Mouse (Mus musculus) embryo, embryonic 9.5 days (tissue): ENCODE results near the gene Scoc.
"Not testable (repeated sequence)": the region's sequence is repeated elsewhere in the genome, so short reads cannot be mapped to it uniquely, and the experiment has no call there.

ENCODE experiments used
- DNase-seq: peaks from one replicate; pipeline ENCODE4 v3.0.0-alpha.2; 2017; ENCODE audit errors: extremely low spot score

Scoc gene

DNA sequence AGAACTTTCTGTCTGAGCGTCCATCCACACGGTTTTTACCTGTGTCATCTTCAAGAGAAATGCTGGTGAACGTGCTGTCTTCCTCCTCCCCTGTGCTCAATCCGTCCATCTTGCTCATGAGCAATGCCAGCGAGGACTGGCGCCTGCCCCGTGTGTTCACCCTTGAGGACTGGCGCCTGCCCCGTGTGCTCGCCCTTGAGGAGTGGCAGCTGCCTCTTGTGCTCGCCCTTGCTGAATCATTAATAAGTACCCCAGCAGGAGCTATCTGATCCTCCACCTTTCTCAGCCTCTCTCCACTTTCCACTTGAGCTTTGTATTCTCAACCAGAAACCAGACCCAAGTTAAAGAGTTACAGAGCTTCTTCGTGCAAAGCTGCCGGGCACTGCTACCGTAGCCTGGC, at the start of gene Scoc:
Gene Scoc, minus strand, starts transcription at position 170 of the 400 bp plus-strand sequence.
- no peak for DNase-seq

DNA sequence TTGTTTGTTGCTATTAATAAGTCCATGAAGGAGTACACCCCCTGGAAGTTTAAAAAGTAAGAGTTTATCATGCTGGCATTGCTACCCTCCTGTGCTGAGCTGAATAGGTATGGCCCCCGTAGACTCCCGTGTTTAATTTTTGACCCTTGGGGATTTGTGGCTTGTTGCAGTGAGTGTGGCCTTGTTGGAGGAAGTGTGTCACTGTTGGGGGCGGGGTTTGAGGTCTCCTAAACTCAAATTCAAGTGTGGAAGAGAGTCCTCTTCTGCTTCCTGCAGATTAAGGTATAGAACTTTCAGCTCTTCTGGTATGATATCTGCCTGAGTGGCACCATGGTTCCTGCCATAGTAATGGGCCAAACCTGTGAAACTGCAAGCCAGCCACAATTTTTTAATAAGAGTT, 1.4 kb upstream of the Scoc start:
- no peak for DNase-seq

- no peak for DNase-seq
Observed at GRCm38 (mm10) chr8:83457121-83457520, 1.1 kb downstream of the Scoc start.

DNA sequence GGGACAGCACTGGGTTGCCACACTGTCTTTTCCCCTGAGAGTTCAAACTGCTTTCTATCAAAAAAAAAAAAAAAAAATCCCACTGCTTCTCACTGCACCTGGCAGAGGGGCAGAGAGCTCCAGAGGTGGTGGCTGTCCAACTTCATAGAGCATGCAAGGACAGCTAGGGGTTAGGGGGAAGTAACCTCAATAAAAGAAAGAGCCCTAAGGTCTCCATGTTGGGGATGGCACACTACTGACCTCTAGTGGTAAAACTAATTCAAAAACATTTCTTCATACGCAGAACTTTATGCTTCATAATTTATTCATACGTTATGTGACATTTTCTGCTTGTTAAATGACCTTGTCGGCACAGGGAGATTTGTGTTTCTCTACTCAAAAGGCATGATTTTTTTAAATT, 7.1 kb downstream of the Scoc start:
- peak; percentile 23 for DNase-seq

GRCm38 (mm10) chr8:83449960-83450359, 8.2 kb downstream of the Scoc start:
- peak; percentile 32 for DNase-seq

DNA sequence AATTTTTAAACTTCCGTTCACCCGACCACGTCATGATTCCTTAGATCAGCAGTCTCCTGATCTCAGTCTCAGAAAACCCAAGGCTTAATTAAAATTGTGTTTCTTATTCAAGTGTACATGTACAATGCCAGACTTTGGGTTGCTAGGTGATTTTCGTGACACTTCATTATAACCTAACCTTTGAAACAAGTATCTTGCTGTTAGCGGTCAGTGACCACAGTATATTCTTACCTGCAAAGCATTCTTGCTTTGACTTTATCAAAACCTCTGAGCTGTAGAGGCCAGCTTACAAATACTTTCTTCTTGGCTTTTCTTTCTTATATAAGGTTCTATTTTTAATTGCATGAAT, 15.2 kb downstream of the Scoc start:
- DNase-seq, result no peak

GRCm38 (mm10) chr8:83442243-83443051, 15.7 kb downstream of the Scoc start:
- peak; percentile 98 for DNase-seq

- DNase-seq, result no peak
Observed at GRCm38 (mm10) chr8:83441656-83442242, 16.4 kb downstream of the Scoc start.

- DNase-seq, result no peak
Observed at GRCm38 (mm10) chr8:83437077-83437476, 21.1 kb downstream of the Scoc start.

DNA sequence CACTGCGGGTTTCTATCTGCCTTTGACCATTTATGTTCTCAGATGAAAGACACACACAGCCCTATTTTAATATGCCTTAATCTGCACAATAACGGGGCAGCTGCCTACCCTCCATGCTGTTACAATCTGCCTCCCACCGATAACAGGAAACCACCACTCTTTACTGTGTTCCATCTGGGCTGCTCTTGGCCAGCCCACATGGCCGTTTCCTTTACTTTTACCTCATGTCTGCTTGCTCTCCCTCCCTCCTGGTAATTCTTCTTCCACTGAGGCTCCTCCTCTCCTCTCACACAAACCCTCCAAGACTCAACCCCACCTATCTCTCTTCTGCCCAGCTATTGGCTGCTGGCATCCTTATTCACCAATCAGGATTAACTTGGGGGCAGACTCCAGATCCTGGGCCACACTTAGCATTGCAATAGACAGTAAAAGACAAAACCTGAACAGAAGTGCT, 29.1 kb downstream of the Scoc start:
- no peak for DNase-seq

- not testable (repeated sequence) for DNase-seq
Observed at GRCm38 (mm10) chr8:83428621-83429020, 29.6 kb downstream of the Scoc start.

- DNase-seq, result no peak
Observed at GRCm38 (mm10) chr8:83426949-83427348, 31.2 kb downstream of the Scoc start.

DNA sequence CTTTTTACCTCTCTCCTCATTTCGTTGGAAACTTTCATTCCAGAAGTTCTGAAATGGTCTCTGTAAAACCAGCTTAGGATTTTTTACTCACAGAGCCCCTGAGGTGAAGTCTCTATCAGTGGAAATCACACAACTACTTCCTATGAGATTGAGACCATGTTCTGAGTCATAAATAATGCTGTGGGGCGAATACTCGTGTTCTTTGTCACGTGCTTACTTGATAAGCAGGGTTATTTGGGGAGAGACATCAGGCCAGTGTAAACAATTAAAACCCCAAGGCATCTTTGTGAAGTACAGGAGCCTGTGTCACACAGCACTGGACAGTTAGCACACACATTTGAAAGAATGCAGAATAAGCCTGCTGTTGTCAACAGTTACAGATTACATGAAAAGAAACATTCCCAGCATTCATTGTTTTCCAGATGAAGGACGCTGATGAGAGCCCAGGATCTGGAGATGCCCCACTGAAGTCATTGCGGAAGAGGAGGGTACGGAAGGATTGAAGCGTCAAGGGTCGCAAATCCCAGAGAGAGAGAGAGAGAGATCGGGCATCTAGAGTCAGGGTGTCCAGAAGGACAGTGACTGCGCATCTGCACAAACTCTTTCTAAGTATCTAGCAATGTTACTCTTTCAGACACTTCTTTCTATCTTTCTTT, 32.0 kb downstream of the Scoc start:
- no peak for DNase-seq

DNA sequence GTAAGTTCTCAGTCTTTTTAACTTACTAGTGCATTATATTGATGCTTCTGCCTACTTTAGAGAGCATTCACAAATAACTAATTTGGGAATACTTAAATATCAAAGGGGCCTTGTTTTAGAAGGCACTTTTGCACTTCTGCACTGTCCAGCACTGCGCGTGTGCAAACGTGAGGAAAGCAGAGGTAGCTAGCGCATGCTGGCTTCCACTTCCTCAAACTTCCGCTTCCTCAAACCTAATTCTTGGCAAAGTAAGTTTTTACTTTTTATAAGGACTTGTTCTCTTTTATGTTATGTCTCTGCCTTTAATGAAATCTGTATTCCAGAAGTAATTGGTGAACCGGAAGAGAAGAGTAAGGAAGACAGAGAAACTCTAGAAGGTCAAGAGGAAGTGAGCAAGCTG, 33.0 kb downstream of the Scoc start:
- DNase-seq, result no peak

DNA sequence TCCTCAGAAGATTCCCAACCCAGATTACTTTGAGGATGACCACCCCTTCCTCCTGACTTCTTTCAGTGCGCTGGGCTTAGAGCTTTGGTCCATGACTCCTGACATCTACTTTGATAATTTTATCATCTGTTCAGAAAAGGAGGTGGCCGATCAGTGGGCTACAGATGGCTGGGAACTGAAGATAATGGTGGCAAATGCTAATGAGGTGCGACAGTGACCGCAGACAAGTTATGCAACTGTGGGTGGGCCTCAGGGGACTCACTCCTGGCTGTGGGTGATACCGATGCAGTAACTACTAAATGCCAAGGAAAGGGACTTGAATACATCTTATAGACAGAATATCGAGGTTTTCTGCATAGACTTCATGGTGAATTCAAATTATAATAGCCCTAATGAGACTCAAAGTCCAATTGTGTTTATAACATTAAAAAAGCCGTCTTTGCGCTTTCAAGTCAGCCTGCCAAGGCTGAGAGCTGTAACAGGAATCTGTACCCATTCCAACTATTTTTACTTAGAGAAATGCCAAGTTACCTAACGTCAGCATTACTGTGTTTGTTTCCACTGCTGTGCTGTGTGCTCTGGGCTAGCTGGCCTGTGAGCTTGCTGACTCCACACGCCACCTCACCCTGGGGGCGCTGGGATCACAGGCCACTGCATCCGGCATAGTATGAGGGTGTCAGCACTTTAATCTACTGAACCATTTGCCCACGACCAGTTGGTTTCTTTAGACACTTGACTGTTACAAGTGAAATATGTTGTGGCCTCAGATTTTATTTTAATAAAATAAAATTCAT, 35.0 kb downstream of the Scoc start:
- no peak for DNase-seq

GRCm38 (mm10) chr8:83421354-83421753, 36.8 kb downstream of the Scoc start:
- no peak for DNase-seq

DNA sequence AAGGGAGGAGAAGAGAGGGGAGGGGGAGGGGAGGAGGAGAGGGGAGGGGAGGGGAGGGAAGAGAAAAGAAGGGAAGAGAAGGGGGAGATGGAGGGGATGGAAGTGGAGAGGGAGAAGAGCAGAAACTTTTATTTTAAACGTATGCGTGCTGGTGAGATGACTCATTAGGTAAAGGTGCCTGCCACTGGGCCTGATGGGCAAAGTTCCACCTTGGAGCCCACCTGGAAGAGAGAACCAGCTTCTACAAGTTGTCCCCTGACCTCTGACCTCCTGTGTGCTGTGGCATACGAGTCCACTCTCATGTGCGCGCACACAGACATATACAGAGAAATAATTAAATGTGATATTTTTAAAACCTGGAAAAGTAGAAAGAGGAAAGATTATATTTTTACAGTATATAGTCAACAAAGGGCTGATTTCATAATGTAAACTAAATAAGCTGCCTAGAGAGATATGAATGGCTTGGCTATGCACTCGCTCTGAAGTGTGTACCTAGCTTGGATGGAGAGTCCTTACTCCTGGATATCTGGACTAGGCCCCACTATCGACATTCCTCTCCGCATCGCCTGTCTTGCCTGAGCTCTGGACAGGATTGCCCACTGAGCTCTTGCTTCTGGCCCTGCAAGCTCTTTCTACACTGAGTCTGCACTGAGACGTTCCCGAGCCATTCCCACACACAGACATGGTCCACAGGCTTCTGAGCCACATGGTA, 39.2 kb downstream of the Scoc start:
- DNase-seq, result no peak

DNA sequence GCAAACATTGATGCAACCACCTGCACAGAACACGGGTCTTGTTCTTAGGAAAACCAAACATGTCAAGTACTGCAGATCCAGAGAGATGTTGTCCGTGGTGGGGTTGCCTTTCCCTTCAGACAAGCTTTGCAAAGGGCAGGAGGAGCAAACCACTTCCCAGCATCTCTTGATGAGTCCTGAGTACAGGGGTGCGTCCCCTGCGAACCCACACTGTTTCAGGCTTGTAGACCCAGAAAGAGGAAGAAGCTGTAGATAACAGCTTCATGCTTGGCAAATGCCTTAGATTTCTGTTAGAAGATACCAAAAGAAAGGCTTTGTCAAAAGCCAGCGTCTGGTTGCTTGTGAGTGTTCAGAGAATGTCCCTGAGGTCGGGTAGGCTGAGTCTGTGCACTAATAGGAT, 40.2 kb downstream of the Scoc start:
- DNase-seq, result no peak

GRCm38 (mm10) chr8:83416878-83417277, 41.3 kb downstream of the Scoc start:
- DNase-seq, result no peak

DNA sequence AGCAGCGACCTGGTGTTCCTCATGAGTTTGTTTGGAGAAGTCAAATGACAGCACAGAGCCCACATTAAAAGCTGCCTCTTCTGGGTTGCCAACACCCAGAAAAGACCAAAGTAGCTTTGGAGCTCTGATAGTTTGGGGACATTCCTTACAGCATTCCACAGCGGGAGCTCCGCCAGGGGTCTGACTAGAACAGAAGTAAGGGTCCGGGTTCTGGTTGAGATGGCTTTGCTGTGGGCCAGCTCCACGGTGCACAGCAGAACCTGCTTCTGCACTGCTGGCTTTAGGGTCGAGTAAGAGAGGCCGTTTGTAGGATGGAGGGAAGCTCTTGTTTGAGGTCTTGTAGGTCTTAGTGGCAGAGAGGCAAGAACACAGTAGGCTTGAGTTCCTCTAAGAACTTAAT, 49.7 kb downstream of the Scoc start:
- DNase-seq, result no peak

- DNase-seq, result peak; percentile 35
Observed at GRCm38 (mm10) chr8:83406836-83407235, 51.4 kb downstream of the Scoc start.

GRCm38 (mm10) chr8:83405548-83405947, 52.6 kb downstream of the Scoc start:
- DNase-seq, result no peak
